Mouse (Mus musculus) lung, embryonic 14.5 days (tissue): ENCODE measurements around the gene Sox5. TPM values are rescaled to one million over a fixed set of nuclear protein-coding genes. Genes with fewer than 3 reads are reported as not detected.

Source experiments
- ATAC-seq: fragments of 200-750 bp; cut with Nextera tagmentation; 2 replicates; pipeline ENCODE4 v1.8.0; 2017; ENCODE audit warnings: mild to moderate bottlenecking, moderate TSS enrichment, moderate library complexity; ENCODE audit not compliant: insufficient read depth
- DNase-seq: peaks from one replicate; pipeline ENCODE4 v3.0.0-alpha.2; 2015
- H3K27ac ChIP-seq: fragments of 300-500 bp; sonication (generic); 2 replicates; pipeline ENCODE4 v1.5.1; 2014; ENCODE audit warnings: low read depth, mild to moderate bottlenecking, moderate library complexity
- H3K27me3 ChIP-seq: fragments of 300-500 bp; sonication (generic); 2 replicates; pipeline ENCODE4 v1.6.1; 2014; ENCODE audit warnings: low read length, control low read depth; ENCODE audit not compliant: insufficient read depth
- H3K36me3 ChIP-seq: fragments of 300-500 bp; sonication (generic); 2 replicates; pipeline ENCODE4 v1.6.1; 2014; ENCODE audit warnings: control low read depth; ENCODE audit not compliant: insufficient read depth
- H3K4me1 ChIP-seq: fragments of 300-500 bp; sonication (generic); 2 replicates; pipeline ENCODE4 v1.6.1; 2014; ENCODE audit warnings: antibody characterized with exemption, control low read depth; ENCODE audit not compliant: insufficient read depth
- H3K4me2 ChIP-seq: fragments of 300-500 bp; sonication (generic); 2 replicates; pipeline ENCODE4 v1.6.1; 2014; ENCODE audit warnings: mild to moderate bottlenecking
- H3K4me3 ChIP-seq: fragments of 300-500 bp; sonication (generic); 2 replicates; pipeline ENCODE4 v1.5.1; 2014; ENCODE audit warnings: low read depth, low read length
- H3K9ac ChIP-seq: fragments of 300-500 bp; sonication (generic); 2 replicates; pipeline ENCODE4 v1.6.1; 2014
- H3K9me3 ChIP-seq: fragments of 300-500 bp; sonication (generic); 2 replicates; pipeline ENCODE4 v1.6.1; 2016; ENCODE audit warnings: low read depth, low read length, control low read depth
- CTCF ChIP-seq: IDR thresholded peaks from 2 replicates; pipeline ENCODE4 v1.5.1; 2016; ENCODE audit warnings: antibody characterized with exemption, low read depth
- WGBS: fragments of 180-500 bp; shearing (Covaris S2); extraction: QIAGEN DNeasy Blood & Tissue Kit; methylation state at CpG from one replicate; pipeline ENCODE4 v1.1.7; 2014; 5-methylcytosine and 5-hydroxymethylcytosine counted together
- polyA plus RNA-seq: library from polyadenylated mRNA; unstranded; fragments of >200 nt; fragmentation: Nextera tagmentation; extraction: Ambion mirVana; gene quantifications from 2 replicates; pipeline ENCODE4 v1.2.1, GENCODE M21; 2014

Gene Sox5
- polyA plus RNA-seq, 1 experiment from 2014 or later = 21.3 TPM

DNA sequence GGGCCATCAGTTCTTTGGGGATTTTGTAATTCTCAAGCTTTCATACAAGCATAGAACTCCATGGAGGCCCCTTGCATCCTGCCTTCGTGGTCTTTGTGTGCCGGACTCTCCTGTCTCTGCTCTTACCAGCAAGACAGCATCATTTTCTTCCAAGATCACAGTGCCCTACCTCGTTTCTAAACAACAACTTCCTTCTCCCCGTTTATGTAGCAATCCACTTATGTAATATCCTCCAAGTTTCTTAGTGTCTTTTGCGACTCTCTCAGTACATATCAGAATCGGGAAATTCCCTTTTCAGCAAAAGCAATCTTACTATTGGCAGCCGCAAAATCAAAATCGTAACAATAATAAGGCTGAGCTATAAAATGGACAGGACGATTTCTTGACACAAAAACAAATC, 324.3 kb downstream of the Sox5 start:
- Histone ChIP-seq H3K9ac (no peak overlapping the region), H3K4me2 (no peak overlapping the region), H3K27ac (no peak overlapping the region), H3K36me3 (no peaks in the 10 kb centered on the region), H3K4me3 (no peak overlapping the region), H3K9me3 (no peaks in the 10 kb centered on the region), H3K4me1 (no peaks in the 10 kb centered on the region), H3K27me3 (no peaks in the 10 kb centered on the region)
- ATAC-seq (no peak), DNase-seq (no peak)
- TF ChIP-seq CTCF = no peak
- 85% methylated on average over 9 of the region's 9 CpGs for WGBS

GRCm38 (mm10) chr6:144454291-144455276, 327.2 kb downstream of the Sox5 start:
- H3K9me3 ChIP-seq = no peaks in the 10 kb centered on the region
- WGBS = 51% methylated on average over 11 of the region's 11 CpGs
- no peak overlapping the region for H3K4me2 ChIP-seq
- no peak overlapping the region for H3K27ac ChIP-seq
- ATAC-seq (no peak), DNase-seq (no peak)
- H3K4me1 ChIP-seq = no peaks in the 10 kb centered on the region
- H3K27me3 ChIP-seq = no peaks in the 10 kb centered on the region
- no peaks in the 10 kb centered on the region for H3K36me3 ChIP-seq
- no peak for TF ChIP-seq CTCF
- no peak overlapping the region for H3K4me3 ChIP-seq
- H3K9ac ChIP-seq = no peak overlapping the region

- Histone ChIP-seq H3K4me1 (no peaks in the 10 kb centered on the region), H3K27me3 (no peaks in the 10 kb centered on the region), H3K9me3 (no peaks in the 10 kb centered on the region), H3K9ac (no peak overlapping the region), H3K4me3 (no peak overlapping the region), H3K27ac (no peak overlapping the region), H3K36me3 (no peaks in the 10 kb centered on the region), H3K4me2 (no peak overlapping the region)
- no peak for ATAC-seq
- TF ChIP-seq CTCF = no peak
- WGBS = 66% methylated on average over 7 of the region's 7 CpGs
- no peak for DNase-seq
Observed at GRCm38 (mm10) chr6:144453605-144454004, 328.2 kb downstream of the Sox5 start.

DNA sequence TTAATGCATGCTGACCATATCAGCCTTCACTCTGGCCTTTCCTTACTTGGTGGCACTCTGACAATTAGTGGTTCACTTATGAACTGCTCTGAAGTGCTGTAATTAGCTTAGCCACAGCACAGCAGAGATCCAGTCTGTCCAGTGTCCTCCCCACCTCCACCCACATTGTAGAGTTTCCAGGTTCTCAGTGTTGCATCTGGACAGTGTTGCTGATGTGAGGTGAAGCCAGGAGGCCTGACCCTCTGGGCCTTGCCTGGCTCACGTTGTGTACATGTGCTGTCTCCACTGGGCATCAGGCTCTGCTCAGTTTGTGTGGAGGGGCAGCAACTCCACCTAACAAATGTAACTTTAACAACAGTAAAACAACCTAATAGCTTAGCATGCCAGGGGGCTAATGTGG, 328.6 kb downstream of the Sox5 start:
- Histone ChIP-seq H3K4me3 (no peak overlapping the region), H3K4me2 (no peak overlapping the region), H3K4me1 (no peaks in the 10 kb centered on the region), H3K9ac (no peak overlapping the region), H3K27ac (no peak overlapping the region), H3K9me3 (no peaks in the 10 kb centered on the region), H3K27me3 (no peaks in the 10 kb centered on the region), H3K36me3 (no peaks in the 10 kb centered on the region)
- no peak for TF ChIP-seq CTCF
- DNase-seq = no peak
- ATAC-seq = no peak
- WGBS = 52% methylated on average over 1 of the region's 1 CpGs

DNA sequence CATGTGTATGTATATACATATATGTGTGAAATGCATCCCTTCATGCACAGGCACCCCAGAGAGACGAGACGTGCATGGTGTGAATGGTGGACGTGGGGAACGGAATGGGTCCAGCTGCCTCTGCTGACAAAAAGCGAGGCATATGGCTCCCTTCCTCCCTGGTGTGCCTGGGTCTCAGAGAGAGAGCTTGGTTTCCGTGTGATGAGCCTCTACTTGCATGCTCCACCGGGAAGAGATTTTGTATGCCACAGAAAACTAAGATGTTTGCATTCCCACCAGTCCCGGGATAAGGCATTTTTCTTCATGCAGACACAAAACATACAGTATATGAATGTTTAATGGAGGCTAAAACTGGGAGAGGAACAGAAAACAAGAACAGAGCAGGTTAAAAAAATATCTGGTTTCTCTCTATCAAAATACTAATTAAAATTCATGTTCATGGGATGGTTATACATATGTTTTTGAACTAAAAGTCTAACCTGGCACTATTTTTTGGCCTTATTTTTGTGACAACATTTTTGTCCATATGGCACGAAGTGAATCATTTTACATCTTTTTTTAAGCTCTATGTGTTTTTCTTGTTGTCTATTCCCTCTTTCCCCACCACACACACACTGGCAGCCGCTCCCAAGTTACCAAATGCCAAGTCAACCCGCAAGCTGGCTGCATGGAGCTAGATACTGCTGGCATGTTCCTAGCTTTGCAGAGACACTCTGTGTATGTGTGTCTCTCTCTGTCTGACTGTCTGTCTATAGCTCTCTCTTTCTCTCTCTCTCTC, 329.4 kb downstream of the Sox5 start:
- 80% methylated on average over 11 of the region's 11 CpGs for WGBS
- no peak for ATAC-seq
- H3K9ac ChIP-seq = no peak overlapping the region

DNA sequence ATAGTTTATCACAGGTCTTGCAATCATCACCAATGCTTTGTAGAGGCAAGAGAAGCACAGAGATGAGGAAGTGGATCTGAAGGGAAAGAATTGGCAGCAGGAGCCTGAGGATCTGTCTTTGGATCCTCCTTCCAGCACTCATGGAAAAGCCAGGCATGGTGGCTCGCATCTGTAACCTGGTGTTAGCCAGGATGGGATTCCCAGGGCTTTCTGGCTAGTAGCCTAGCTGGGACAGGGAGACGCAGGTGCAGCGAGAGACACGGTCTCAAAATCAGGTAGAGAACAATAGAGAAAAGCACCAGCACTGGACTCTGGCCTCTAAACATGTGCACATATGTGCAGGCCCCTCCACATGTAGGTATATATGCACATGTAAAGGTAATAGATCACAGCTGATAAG, 330.1 kb downstream of the Sox5 start:
- no peak for TF ChIP-seq CTCF
- no peak overlapping the region for H3K9ac ChIP-seq
- H3K4me2 ChIP-seq = no peak overlapping the region
- no peaks in the 10 kb centered on the region for H3K36me3 ChIP-seq
- no peak overlapping the region for H3K27ac ChIP-seq
- ATAC-seq (no peak), DNase-seq (no peak)
- no peak overlapping the region for H3K4me3 ChIP-seq
- no peaks in the 10 kb centered on the region for H3K27me3 ChIP-seq
- no peaks in the 10 kb centered on the region for H3K4me1 ChIP-seq
- 92% methylated on average over 4 of the region's 4 CpGs for WGBS
- H3K9me3 ChIP-seq = no peaks in the 10 kb centered on the region

More for the DNA sequence above, 329.4 kb downstream of the Sox5 start:
- no peak for DNase-seq
- no peaks in the 10 kb centered on the region for H3K4me1 ChIP-seq
- H3K27ac ChIP-seq = no peak overlapping the region
- H3K36me3 ChIP-seq = no peaks in the 10 kb centered on the region
- no peak for TF ChIP-seq CTCF
- H3K4me3 ChIP-seq = no peak overlapping the region
- H3K9me3 ChIP-seq = no peaks in the 10 kb centered on the region
- H3K4me2 ChIP-seq = no peak overlapping the region
- H3K27me3 ChIP-seq = no peaks in the 10 kb centered on the region
